Mouse (Mus musculus) stomach, postnatal 0 days (tissue): ENCODE measurements around the gene Sptbn4. TPM values are rescaled to one million over a fixed set of nuclear protein-coding genes. Genes with fewer than 3 reads are reported as not detected.

ENCODE experiments used
- ATAC-seq: fragments of 200-750 bp; cut with Nextera tagmentation; 2 replicates; pipeline ENCODE4 v1.8.0; 2017; ENCODE audit not compliant: low FRiP score, low TSS enrichment
- DNase-seq: peaks from one replicate; pipeline ENCODE4 v3.0.0-alpha.2; 2016; ENCODE audit warnings: low spot score
- H3K27ac ChIP-seq: fragments of 300-500 bp; sonication (generic); replicated peaks from 2 replicates; pipeline ENCODE4 v1.5.1; 2014; ENCODE audit warnings: mild to moderate bottlenecking, control low read depth
- H3K27me3 ChIP-seq: fragments of 300-500 bp; sonication (generic); 2 replicates; pipeline ENCODE4 v1.6.1; 2014; ENCODE audit warnings: low read length; ENCODE audit not compliant: control insufficient read depth, insufficient read depth
- H3K36me3 ChIP-seq: fragments of 300-500 bp; sonication (generic); 2 replicates; pipeline ENCODE4 v1.6.1; 2014; ENCODE audit warnings: low read length, mixed read lengths; ENCODE audit not compliant: control insufficient read depth, insufficient read depth
- H3K4me1 ChIP-seq: fragments of 300-500 bp; sonication (generic); replicated peaks from 2 replicates; pipeline ENCODE4 v1.6.1; 2014; ENCODE audit warnings: antibody characterized with exemption; ENCODE audit not compliant: control insufficient read depth, insufficient read depth
- H3K4me2 ChIP-seq: fragments of 300-500 bp; sonication (generic); replicated peaks from 2 replicates; pipeline ENCODE4 v1.6.1; 2014; ENCODE audit warnings: low read depth, mild to moderate bottlenecking, control low read depth, moderate library complexity
- H3K4me3 ChIP-seq: fragments of 300-500 bp; sonication (generic); 2 replicates; pipeline ENCODE4 v1.5.1; 2014; ENCODE audit warnings: low read depth, low read length, control low read depth
- H3K9ac ChIP-seq: fragments of 300-500 bp; sonication (generic); 2 replicates; pipeline ENCODE4 v1.6.1; 2014; ENCODE audit warnings: mild to moderate bottlenecking, low read length, control low read depth, mixed read lengths
- H3K9me3 ChIP-seq: fragments of 300-500 bp; sonication (generic); 2 replicates; pipeline ENCODE4 v1.6.1; 2016; ENCODE audit warnings: low read length; ENCODE audit not compliant: control insufficient read depth
- CTCF ChIP-seq: IDR thresholded peaks from 2 replicates; pipeline ENCODE4 v1.5.1; 2016; ENCODE audit warnings: antibody characterized with exemption, low read depth, mild to moderate bottlenecking, moderate library complexity
- EP300 ChIP-seq: optimal IDR thresholded peaks from 2 replicates; pipeline ENCODE3; 2016; ENCODE audit warnings: antibody characterized with exemption
- WGBS: fragments of 180-500 bp; shearing (Covaris S2); extraction: QIAGEN DNeasy Blood & Tissue Kit; methylation state at CpG from one replicate; pipeline ENCODE4 v1.1.7; 2014; 5-methylcytosine and 5-hydroxymethylcytosine counted together
- polyA plus RNA-seq: library from polyadenylated mRNA; unstranded; fragments of >200 nt; fragmentation: Nextera tagmentation; extraction: Ambion mirVana; gene quantifications from 2 replicates; pipeline ENCODE4 v1.2.1, GENCODE M21; 2015

The Sptbn4 gene
- polyA plus RNA-seq, 1 experiment from 2014 or later: 0.24 TPM

DNA sequence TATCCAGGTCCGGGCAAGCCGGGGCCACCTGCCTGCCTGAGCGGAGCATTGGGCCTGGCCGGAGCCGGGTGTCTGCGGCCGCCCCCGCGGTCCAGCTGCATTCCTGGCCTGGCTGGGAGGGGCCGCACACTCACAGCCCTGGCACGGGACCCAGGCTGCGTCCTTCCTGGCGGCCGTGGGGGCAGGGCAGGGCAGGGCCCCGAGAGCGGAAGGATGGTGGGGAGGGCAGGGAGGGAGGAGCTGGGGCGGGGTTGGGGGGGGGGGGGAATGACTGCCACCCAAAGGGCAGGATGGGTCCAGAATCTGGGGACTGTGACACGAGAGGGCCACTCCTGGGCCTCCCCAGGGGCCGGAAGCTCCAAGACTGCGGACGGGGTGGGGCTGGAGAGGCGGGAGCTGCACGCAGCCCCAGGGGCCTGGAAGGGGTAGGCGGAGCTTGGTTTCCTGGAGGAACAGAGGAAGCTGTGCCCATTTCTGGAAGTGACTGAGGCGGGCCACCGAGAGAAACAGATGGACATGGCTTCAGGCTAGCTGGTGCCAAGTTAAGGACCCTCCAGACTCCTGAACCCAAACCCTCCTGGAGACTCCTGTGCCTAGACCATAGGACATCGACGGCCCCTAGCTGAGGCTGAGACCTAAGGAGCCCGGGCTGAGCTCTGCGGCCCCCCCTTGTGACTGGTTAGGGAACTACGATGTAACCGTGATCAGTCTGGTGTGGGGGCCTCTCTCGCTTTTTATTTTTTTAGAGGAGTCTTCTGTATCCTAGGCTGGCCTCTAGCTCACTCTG is 43.2 kb upstream of the Sptbn4 start:
- peaks cover 10% of the 10 kb centered on the region; the same call in 1 of the 2 replicates for H3K4me1 ChIP-seq
- TF ChIP-seq CTCF (peak; percentile 76), EP300 (no peak)
- H3K4me2 ChIP-seq: peak overlapping the region; percentile 57
- peak; percentile 95 for DNase-seq
- peak overlapping the region; percentile 58 for H3K9ac ChIP-seq
- no peaks in the 10 kb centered on the region for H3K9me3 ChIP-seq
- H3K27me3 ChIP-seq: no peaks in the 10 kb centered on the region
- peak overlapping the region; percentile 94 for H3K27ac ChIP-seq
- ATAC-seq: peak; percentile 87
- WGBS: under 1% methylated on average over 28 of the region's 33 CpGs
- H3K36me3 ChIP-seq: peaks cover 6% of the 10 kb centered on the region
- H3K4me3 ChIP-seq: peak overlapping the region; percentile 39

DNA sequence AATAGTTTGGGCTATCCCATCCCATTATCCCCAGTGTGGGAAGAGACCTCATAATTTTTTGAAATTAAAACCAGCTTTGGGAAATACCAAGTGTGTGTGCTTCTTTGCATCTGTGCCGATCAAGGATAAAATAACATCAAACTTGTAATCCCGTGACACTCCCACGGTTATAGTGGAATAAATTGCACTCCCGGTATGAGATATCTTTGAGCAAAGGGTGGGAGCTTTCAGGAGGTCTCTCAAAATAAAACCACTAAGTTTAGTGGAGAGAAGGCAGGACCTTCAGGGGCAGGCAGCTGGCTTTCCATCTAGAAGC is 42.7 kb upstream of the Sptbn4 start:
- peak overlapping the region; percentile 39 for H3K4me3 ChIP-seq
- 15% methylated on average over 4 of the region's 4 CpGs for WGBS
- peak overlapping the region; percentile 58 for H3K9ac ChIP-seq
- H3K4me2 ChIP-seq: peak overlapping the region; percentile 57
- H3K9me3 ChIP-seq: no peaks in the 10 kb centered on the region
- peaks cover 10% of the 10 kb centered on the region; the same call in 1 of the 2 replicates for H3K4me1 ChIP-seq
- DNase-seq (no peak), ATAC-seq (no peak)
- peak overlapping the region; percentile 94 for H3K27ac ChIP-seq
- no peaks in the 10 kb centered on the region for H3K27me3 ChIP-seq
- peaks cover 6% of the 10 kb centered on the region for H3K36me3 ChIP-seq
- TF ChIP-seq CTCF: no peak
- no peak for TF ChIP-seq EP300

DNA sequence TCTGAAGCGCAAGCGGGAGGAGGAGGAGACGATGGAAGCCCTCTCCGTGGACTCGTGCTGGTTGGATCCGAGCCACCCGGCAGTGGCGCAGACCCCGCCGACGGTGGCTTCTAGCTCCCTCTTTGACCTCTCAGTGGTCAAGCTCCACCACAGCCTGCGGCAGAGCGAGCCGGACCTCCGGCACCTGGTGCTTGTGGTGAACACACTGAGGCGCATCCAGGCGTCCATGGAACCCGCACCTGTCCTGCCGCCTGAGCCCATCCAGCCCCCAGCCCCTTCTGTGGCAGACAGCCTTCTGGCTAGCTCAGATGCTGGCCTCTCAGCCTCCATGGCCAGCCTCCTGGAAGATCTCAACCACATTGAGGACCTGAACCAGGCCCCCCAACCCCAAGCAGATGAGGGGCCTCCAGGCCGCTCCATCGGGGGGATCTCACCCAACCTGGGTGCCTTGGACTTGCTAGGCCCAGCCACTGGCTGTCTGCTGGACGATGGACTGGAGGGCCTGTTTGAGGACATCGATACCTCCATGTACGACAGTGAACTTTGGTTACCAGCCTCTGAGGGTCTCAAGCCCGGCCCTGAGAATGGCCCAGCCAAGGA is 41.9 kb upstream of the Sptbn4 start:
- Histone ChIP-seq H3K36me3 (peaks cover 6% of the 10 kb centered on the region), H3K9ac (0 out of 2 replicates have a peak overlapping the region, but pooled peaks have one; percentile 8), H3K9me3 (no peaks in the 10 kb centered on the region), H3K4me1 (peaks cover 10% of the 10 kb centered on the region; the same call in 1 of the 2 replicates), H3K27me3 (no peaks in the 10 kb centered on the region), H3K4me3 (no peak overlapping the region), H3K4me2 (no peak overlapping the region), H3K27ac (peak overlapping the region; percentile 94; the same call in 1 of the 2 replicates)
- WGBS: 90% methylated on average over 25 of the region's 25 CpGs
- DNase-seq: no peak
- TF ChIP-seq CTCF (no peak), EP300 (no peak)
- ATAC-seq: no peak

DNA sequence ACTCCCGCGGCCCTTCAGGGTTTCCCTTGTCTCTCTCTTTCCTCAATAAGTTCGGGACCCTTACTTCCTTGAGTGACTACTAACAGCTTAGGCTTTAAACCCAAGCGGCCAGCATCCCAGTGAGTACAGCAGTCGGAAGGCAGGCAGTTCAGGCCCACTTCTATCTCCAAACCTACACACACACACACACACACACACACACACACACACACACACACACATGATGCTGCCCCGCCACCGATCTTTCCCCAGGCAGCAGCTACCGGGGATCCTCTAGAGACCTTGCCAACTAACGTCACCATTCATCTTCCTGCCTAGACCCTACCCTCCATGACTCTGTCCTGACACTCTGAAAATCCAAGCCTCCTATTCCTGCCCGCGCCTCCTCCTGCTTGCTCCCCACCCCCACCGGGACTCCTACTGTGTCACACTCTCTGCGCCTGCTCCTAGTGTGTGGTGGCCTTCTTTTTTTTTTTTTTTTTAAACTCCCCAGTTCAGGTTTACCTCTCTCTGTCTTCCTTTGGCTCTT is 40.3 kb upstream of the Sptbn4 start:
- ATAC-seq: no peak
- Histone ChIP-seq H3K9ac (peak overlapping the region; percentile 88), H3K27ac (peak overlapping the region; percentile 98), H3K27me3 (no peaks in the 10 kb centered on the region), H3K4me3 (peak overlapping the region; percentile 84), H3K4me1 (peaks cover 10% of the 10 kb centered on the region; the same call in 1 of the 2 replicates), H3K9me3 (no peaks in the 10 kb centered on the region), H3K36me3 (peaks cover 6% of the 10 kb centered on the region), H3K4me2 (peak overlapping the region; percentile 73)
- TF ChIP-seq EP300: no peak
- no peak for TF ChIP-seq CTCF
- under 1% methylated on average over 13 of the region's 13 CpGs for WGBS
- peak; percentile 69 for DNase-seq

DNA sequence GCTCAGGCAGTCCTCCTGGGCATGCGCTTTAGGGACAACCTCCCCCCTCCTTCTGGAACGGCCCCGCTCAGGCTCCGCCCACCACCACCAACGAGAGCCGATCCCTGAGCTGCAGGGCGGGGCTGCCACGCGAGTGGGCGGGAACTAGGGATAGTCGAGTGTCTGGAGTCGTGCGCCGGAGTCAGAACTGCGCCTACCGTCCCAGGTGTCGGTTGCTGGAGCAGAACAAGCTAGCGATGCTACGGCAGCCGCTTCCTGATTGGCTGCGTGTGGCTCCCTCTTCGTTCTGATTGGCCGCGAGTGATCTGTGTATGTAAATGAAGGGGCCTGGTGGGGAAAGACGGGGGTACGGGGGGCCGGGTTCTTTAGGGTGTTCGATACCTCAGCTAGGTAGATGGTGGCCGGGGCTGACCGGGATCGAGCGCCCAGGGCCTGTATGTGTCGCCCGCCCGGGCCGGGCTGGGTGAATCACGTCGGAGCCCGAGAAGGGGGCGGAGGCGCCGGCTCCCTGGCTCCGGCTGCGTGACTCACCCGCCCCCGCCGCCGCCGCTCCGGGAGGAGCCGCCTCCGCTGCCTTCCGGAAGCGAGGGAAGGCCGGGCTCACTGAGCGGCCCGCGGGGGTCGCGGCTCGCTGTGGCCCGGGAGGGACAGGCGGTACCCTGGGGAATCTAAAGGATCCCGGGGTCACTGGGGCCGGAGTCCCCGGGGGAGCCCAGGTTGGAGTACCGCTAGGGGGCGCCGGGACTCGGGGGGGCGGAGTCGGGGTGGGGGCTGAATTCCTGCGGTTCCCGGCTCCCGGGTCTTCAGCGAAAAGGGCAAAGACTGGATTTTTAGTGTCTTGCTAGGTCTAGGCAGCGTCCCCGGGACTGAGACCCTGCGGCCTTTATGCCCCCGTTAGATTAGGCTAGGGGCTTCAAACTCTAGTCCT is 39.5 kb upstream of the Sptbn4 start, which contains the start of gene Sertad1:
Gene Sertad1, plus strand, starts transcription at position 141 of the 928 bp plus-strand sequence.
- H3K27ac ChIP-seq: peak within 1 kb of the TSS; percentile 98
- TF ChIP-seq EP300 (peak; percentile 34), CTCF (peak; percentile 69)
- H3K27me3 ChIP-seq: no peaks in the 10 kb centered on the region
- peak within 1 kb of the TSS; percentile 73 for H3K4me2 ChIP-seq
- peak; percentile 100 for DNase-seq
- H3K36me3 ChIP-seq: peaks cover 6% of the 10 kb centered on the region
- no peaks in the 10 kb centered on the region for H3K9me3 ChIP-seq
- peak within 1 kb of the TSS; percentile 88 for H3K9ac ChIP-seq
- peaks cover 10% of the 10 kb centered on the region; the same call in 1 of the 2 replicates for H3K4me1 ChIP-seq
- H3K4me3 ChIP-seq: peak within 1 kb of the TSS; percentile 84
- under 1% methylated on average over 64 of the region's 80 CpGs for WGBS
- peak; percentile 93 for ATAC-seq
